Mouse (Mus musculus): ENCODE results near the gene Rag2.

The Rag2 gene

DNA sequence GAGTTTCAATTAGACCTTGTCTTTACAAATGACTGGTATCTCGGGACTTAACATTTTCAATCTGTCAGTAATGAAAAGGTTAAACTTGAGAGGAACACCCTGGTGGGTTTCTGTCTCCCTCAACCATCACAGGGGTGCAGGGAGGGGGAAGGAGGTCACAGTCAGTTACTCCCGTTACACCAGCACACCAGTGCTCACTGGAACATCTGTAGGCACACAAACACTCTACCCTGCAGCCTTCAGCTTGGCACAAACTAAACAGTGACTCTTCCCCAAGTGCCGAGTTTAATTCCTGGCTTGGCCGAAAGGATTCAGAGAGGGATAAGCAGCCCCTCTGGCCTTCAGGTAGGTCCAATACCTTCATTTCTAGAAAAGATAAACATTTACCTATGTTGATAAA is at the start of gene Rag2:
Gene Rag2, plus strand, starts transcription at position 193 of the 400 bp plus-strand sequence.
- Histone ChIP-seq H3K27me3 (ENCODE audit: control insufficient read depth, insufficient read depth, low read length, poor library complexity, severe bottlenecking) (peaks cover 2% of the 10 kb centered on the region; the same call in 1 of the 2 replicates), H3K36me3 (ENCODE audit: control insufficient read depth, insufficient read depth, low read length, poor library complexity, severe bottlenecking) (no peaks in the 10 kb centered on the region)
- no peak for DNase-seq (ENCODE audit: low read depth, low spot score)

GRCm38 (mm10) chr2:101577243-101577642 is 47.3 kb upstream of the Rag2 start:
- Histone ChIP-seq H3K36me3 (ENCODE audit: control insufficient read depth, insufficient read depth, low read length, poor library complexity, severe bottlenecking) (no peaks in the 10 kb centered on the region), H3K27me3 (ENCODE audit: control insufficient read depth, insufficient read depth, low read length, poor library complexity, severe bottlenecking) (no peaks in the 10 kb centered on the region)
- DNase-seq (ENCODE audit: low read depth, low spot score), result no peak

GRCm38 (mm10) chr2:101580027-101580426 is 44.5 kb upstream of the Rag2 start:
- no peak for DNase-seq (ENCODE audit: low read depth, low spot score)
- H3K36me3 ChIP-seq (ENCODE audit: control insufficient read depth, insufficient read depth, low read length, poor library complexity, severe bottlenecking), result no peaks in the 10 kb centered on the region
- H3K27me3 ChIP-seq (ENCODE audit: control insufficient read depth, insufficient read depth, low read length, poor library complexity, severe bottlenecking), result no peaks in the 10 kb centered on the region

GRCm38 (mm10) chr2:101580428-101580827 is 44.1 kb upstream of the Rag2 start:
- DNase-seq (ENCODE audit: low read depth, low spot score), result no peak
- no peaks in the 10 kb centered on the region for H3K36me3 ChIP-seq (ENCODE audit: control insufficient read depth, insufficient read depth, low read length, poor library complexity, severe bottlenecking)
- H3K27me3 ChIP-seq (ENCODE audit: control insufficient read depth, insufficient read depth, low read length, poor library complexity, severe bottlenecking), result no peaks in the 10 kb centered on the region

DNA sequence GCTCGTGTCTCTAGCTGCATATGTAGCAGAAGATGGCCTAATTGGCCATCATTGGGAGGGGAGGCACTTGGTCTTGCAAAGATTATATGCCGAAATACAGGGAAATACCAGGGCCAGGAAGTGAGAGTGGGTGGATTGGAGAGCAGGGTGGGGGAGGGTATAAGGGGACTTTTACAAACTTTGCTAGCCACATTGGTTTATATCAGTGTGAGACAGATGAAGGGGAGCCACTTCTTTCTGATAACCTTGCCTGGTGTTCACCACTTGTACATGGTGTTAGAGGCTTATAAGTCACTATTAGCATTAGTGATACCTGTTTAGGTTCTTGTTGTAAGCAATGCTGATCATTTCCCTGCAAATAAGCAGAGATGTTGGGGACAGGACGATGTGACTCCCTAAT is 43.5 kb upstream of the Rag2 start:
- DNase-seq (ENCODE audit: low read depth, low spot score), result no peak
- no peaks in the 10 kb centered on the region for H3K36me3 ChIP-seq (ENCODE audit: control insufficient read depth, insufficient read depth, low read length, poor library complexity, severe bottlenecking)
- H3K27me3 ChIP-seq (ENCODE audit: control insufficient read depth, insufficient read depth, low read length, poor library complexity, severe bottlenecking), result no peaks in the 10 kb centered on the region

- DNase-seq (ENCODE audit: low read depth, low spot score), result no peak
- Histone ChIP-seq H3K36me3 (ENCODE audit: control insufficient read depth, insufficient read depth, low read length, poor library complexity, severe bottlenecking) (no peaks in the 10 kb centered on the region), H3K27me3 (ENCODE audit: control insufficient read depth, insufficient read depth, low read length, poor library complexity, severe bottlenecking) (no peaks in the 10 kb centered on the region)
Measured at GRCm38 (mm10) chr2:101581418-101581817, 43.1 kb upstream of the Rag2 start.

GRCm38 (mm10) chr2:101591356-101591755 is 33.2 kb upstream of the Rag2 start:
- Histone ChIP-seq H3K36me3 (ENCODE audit: control insufficient read depth, insufficient read depth, low read length, poor library complexity, severe bottlenecking) (no peaks in the 10 kb centered on the region), H3K27me3 (ENCODE audit: control insufficient read depth, insufficient read depth, low read length, poor library complexity, severe bottlenecking) (no peaks in the 10 kb centered on the region)
- DNase-seq (ENCODE audit: low read depth, low spot score), result no peak

- Histone ChIP-seq H3K27me3 (ENCODE audit: control insufficient read depth, insufficient read depth, low read length, poor library complexity, severe bottlenecking) (no peaks in the 10 kb centered on the region), H3K36me3 (ENCODE audit: control insufficient read depth, insufficient read depth, low read length, poor library complexity, severe bottlenecking) (no peaks in the 10 kb centered on the region)
- no peak for DNase-seq (ENCODE audit: low read depth, low spot score)
Measured at GRCm38 (mm10) chr2:101592023-101592841, 32.3 kb upstream of the Rag2 start.

DNA sequence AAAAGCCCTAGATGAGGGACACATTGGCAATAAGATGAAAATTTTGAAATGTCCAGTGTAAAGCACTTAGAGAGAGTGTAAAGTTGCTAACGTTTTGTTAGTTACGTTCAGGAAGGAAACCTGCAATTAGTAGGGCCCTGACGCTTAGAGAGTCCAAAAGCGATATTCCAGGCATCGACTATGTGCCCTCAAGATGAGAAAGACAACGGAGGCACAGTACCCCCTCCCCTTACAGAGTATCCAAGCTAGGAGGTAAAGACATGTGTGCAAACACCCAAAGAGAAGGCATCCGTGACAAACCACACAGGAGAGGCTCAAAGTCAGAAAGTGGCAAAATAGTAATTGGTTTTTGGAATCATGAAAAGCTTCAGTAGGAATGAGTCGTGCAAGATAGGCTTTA is 31.6 kb upstream of the Rag2 start:
- H3K36me3 ChIP-seq (ENCODE audit: control insufficient read depth, insufficient read depth, low read length, poor library complexity, severe bottlenecking), result no peaks in the 10 kb centered on the region
- DNase-seq (ENCODE audit: low read depth, low spot score), result no peak
- H3K27me3 ChIP-seq (ENCODE audit: control insufficient read depth, insufficient read depth, low read length, poor library complexity, severe bottlenecking), result no peaks in the 10 kb centered on the region

DNA sequence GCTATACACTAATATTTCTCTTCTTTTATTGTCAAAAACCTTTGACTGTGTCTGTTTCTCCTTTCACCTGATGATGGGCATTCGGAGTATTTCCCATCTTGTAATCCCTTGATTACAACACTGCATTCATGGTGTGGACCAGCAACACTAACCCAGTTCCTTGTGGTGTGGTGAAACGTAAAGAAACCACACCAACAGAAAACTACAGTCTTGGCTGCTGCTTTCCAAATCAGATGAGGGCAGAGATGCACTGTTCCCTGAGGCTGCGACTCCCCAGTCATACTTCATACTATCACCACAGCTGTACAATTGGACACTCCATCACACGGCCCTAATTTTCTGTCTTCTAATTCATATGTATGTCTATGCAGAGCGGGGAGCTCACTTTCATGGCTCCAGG is 29.8 kb upstream of the Rag2 start:
- no peaks in the 10 kb centered on the region for H3K36me3 ChIP-seq (ENCODE audit: control insufficient read depth, insufficient read depth, low read length, poor library complexity, severe bottlenecking)
- no peaks in the 10 kb centered on the region for H3K27me3 ChIP-seq (ENCODE audit: control insufficient read depth, insufficient read depth, low read length, poor library complexity, severe bottlenecking)
- no peak for DNase-seq (ENCODE audit: low read depth, low spot score)

GRCm38 (mm10) chr2:101597186-101597585 is 27.3 kb upstream of the Rag2 start:
- DNase-seq (ENCODE audit: low read depth, low spot score), result peak; percentile 47
- no peaks in the 10 kb centered on the region for H3K36me3 ChIP-seq (ENCODE audit: control insufficient read depth, insufficient read depth, low read length, poor library complexity, severe bottlenecking)
- H3K27me3 ChIP-seq (ENCODE audit: control insufficient read depth, insufficient read depth, low read length, poor library complexity, severe bottlenecking), result no peaks in the 10 kb centered on the region

DNA sequence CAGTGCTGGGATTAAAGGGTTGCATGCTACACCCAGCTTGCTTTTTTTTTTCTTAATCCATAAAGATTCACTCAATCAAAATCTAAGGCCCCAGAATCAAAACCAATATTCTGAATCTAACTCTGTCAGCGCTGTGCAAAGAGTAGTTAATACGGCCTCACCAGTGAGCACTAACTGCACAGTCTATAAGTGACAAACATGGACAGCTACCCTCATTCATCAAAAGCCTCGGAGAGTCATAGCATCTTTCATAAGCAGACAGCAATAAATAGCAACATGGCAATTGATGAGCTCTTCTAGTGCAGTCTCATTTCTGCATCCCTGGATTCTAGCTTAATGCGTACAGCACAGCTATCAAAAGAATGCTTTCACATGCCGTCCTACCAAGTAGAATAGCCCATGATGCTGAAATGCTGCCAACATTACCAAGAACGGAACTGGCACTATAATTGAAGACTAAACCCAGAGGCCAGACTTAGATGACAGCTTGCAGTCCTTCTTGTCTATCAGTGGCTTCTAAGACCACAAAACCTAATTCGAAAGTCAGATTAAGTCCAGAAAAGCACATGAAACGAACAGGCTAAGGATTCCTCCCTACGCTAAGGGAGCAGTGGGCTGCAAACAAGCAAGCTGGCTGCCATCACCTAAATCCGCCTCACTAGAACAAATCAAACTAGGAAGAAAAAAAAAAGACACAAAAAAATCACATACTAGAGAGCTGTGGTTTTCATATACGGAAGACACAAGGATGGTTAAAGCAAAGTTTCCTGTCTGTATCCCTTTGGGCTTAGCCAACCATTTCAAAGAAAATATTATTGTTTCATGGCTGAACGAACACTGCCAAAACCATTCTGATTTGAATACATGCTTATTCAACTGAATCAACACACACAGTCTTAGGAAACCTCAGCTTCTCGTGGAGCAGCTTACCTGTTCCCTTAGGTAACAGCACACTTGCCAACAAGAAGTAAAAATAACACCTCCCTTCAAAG is 26.0 kb upstream of the Rag2 start:
- DNase-seq (ENCODE audit: low read depth, low spot score), result peak; percentile 60
- Histone ChIP-seq H3K27me3 (ENCODE audit: control insufficient read depth, insufficient read depth, low read length, poor library complexity, severe bottlenecking) (no peaks in the 10 kb centered on the region), H3K36me3 (ENCODE audit: control insufficient read depth, insufficient read depth, low read length, poor library complexity, severe bottlenecking) (no peaks in the 10 kb centered on the region)

DNA sequence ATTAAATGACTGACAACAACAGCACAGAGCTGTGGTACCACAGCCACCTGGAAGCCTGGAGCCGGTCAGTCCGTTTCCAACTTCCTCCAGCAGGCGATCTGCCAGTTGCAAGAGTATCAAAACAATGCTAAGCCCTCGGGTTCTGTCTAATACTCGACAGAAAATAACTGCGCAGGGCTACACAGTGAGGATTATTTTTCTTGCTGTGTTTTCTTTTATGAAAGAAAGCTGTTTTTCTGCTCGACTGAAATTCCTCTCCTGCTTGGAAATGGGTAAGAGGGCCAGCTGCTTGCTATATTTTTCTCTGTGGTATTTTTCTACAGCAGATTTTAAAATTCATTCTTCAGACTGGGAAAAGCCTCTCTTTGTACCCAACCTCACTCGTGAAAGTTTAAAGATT is 23.8 kb upstream of the Rag2 start:
- H3K27me3 ChIP-seq (ENCODE audit: control insufficient read depth, insufficient read depth, low read length, poor library complexity, severe bottlenecking), result no peaks in the 10 kb centered on the region
- DNase-seq (ENCODE audit: low read depth, low spot score), result no peak

GRCm38 (mm10) chr2:101603099-101603498 is 21.4 kb upstream of the Rag2 start:
- H3K27me3 ChIP-seq (ENCODE audit: control insufficient read depth, insufficient read depth, low read length, poor library complexity, severe bottlenecking), result no peaks in the 10 kb centered on the region
- no peaks in the 10 kb centered on the region for H3K36me3 ChIP-seq (ENCODE audit: control insufficient read depth, insufficient read depth, low read length, poor library complexity, severe bottlenecking)
- no peak for DNase-seq (ENCODE audit: low read depth, low spot score)

More for the DNA sequence above, 23.8 kb upstream of the Rag2 start:
- no peaks in the 10 kb centered on the region for H3K36me3 ChIP-seq (ENCODE audit: control insufficient read depth, insufficient read depth, low read length, poor library complexity, severe bottlenecking)
